Mouse (Mus musculus): ENCODE data around the gene Hsd17b12. TPM values are rescaled to one million over a fixed set of nuclear protein-coding genes. Genes with fewer than 3 reads are reported as not detected.

Gene Hsd17b12
- total RNA-seq (2021): 10 to 100 TPM; 39.7 to 44.8 TPM

GRCm38 (mm10) chr2:94157592-94158519 lies at the start of gene Hsd17b12:
TSS of gene Hsd17b12 (minus strand) at chr2:94157964.
- peak; percentile 99 for DNase-seq

GRCm38 (mm10) chr2:94184906-94185305 lies 27.1 kb upstream of the Hsd17b12 start:
- no peak for DNase-seq

GRCm38 (mm10) chr2:94184142-94184541 lies 26.4 kb upstream of the Hsd17b12 start:
- no peak for DNase-seq

- no peak for DNase-seq
These were observed 21.3 kb upstream of the Hsd17b12 start for GRCm38 (mm10) chr2:94179030-94179407.

GRCm38 (mm10) chr2:94178321-94179029 lies 20.7 kb upstream of the Hsd17b12 start:
- peak; percentile 89 for DNase-seq

GRCm38 (mm10) chr2:94177294-94177693 lies 19.5 kb upstream of the Hsd17b12 start:
- no peak for DNase-seq

GRCm38 (mm10) chr2:94176381-94176780 lies 18.6 kb upstream of the Hsd17b12 start:
- DNase-seq: no peak

GRCm38 (mm10) chr2:94173549-94173948 lies 15.8 kb upstream of the Hsd17b12 start:
- no peak for DNase-seq

GRCm38 (mm10) chr2:94163207-94163606 lies 5.4 kb upstream of the Hsd17b12 start:
- no peak for DNase-seq

- DNase-seq: no peak
These were observed 4.4 kb upstream of the Hsd17b12 start for GRCm38 (mm10) chr2:94162141-94162540.

GRCm38 (mm10) chr2:94158520-94158884 lies 738 bp upstream of the Hsd17b12 start:
- DNase-seq: no peak

GRCm38 (mm10) chr2:94157051-94157450 lies 713 bp downstream of the Hsd17b12 start:
- no peak for DNase-seq

- no peak for DNase-seq
These were observed 12.6 kb downstream of the Hsd17b12 start for GRCm38 (mm10) chr2:94145146-94145542.

GRCm38 (mm10) chr2:94144520-94145145 lies 13.1 kb downstream of the Hsd17b12 start:
- no peak for DNase-seq

GRCm38 (mm10) chr2:94141293-94141692 lies 16.5 kb downstream of the Hsd17b12 start:
- no peak for DNase-seq

- DNase-seq: no peak
These were observed 19.0 kb downstream of the Hsd17b12 start for GRCm38 (mm10) chr2:94138469-94139390.

- DNase-seq: no peak
These were observed 20.9 kb downstream of the Hsd17b12 start for GRCm38 (mm10) chr2:94136837-94137236.

- DNase-seq: no peak
These were observed 29.3 kb downstream of the Hsd17b12 start for GRCm38 (mm10) chr2:94128496-94128895.

- no peak for DNase-seq
These were observed 35.4 kb downstream of the Hsd17b12 start for GRCm38 (mm10) chr2:94122182-94123041.

GRCm38 (mm10) chr2:94103758-94104157 lies 54.0 kb downstream of the Hsd17b12 start:
- DNase-seq: no peak

- no peak for DNase-seq
These were observed 67.9 kb downstream of the Hsd17b12 start for GRCm38 (mm10) chr2:94089901-94090300.

Measured in heart, postnatal 4 days (tissue).